Mouse (Mus musculus) lung, postnatal 25 days (tissue): ENCODE results near the gene Arhgap35.

Source experiments
- DNase-seq: peaks from one replicate; pipeline ENCODE4 v3.0.0; 2022; ENCODE audit warnings: low spot score

Arhgap35 gene

GRCm38 (mm10) chr7:16604141-16604540 is 10.7 kb downstream of the Arhgap35 start:
- no peak for DNase-seq

GRCm38 (mm10) chr7:16601683-16602102 is 13.1 kb downstream of the Arhgap35 start:
- DNase-seq = no peak

GRCm38 (mm10) chr7:16599006-16599405 is 15.8 kb downstream of the Arhgap35 start:
- no peak for DNase-seq

- DNase-seq = no peak
Observed at GRCm38 (mm10) chr7:16591292-16591691, 23.5 kb downstream of the Arhgap35 start.

GRCm38 (mm10) chr7:16587649-16588048 is 27.1 kb downstream of the Arhgap35 start:
- no peak for DNase-seq

- DNase-seq = no peak
Observed at GRCm38 (mm10) chr7:16584384-16584783, 30.4 kb downstream of the Arhgap35 start.

- DNase-seq = no peak
Observed at GRCm38 (mm10) chr7:16583775-16584174, 31.0 kb downstream of the Arhgap35 start.

- no peak for DNase-seq
Observed at GRCm38 (mm10) chr7:16582299-16582698, 32.5 kb downstream of the Arhgap35 start.

GRCm38 (mm10) chr7:16581276-16582100 is 33.3 kb downstream of the Arhgap35 start:
- DNase-seq = no peak

- DNase-seq = no peak
Observed at GRCm38 (mm10) chr7:16576719-16577118, 38.1 kb downstream of the Arhgap35 start.

- no peak for DNase-seq
Observed at GRCm38 (mm10) chr7:16571191-16571590, 43.6 kb downstream of the Arhgap35 start.

- no peak for DNase-seq
Observed at GRCm38 (mm10) chr7:16570737-16571136, 44.1 kb downstream of the Arhgap35 start.

GRCm38 (mm10) chr7:16564491-16564890 is 50.3 kb downstream of the Arhgap35 start:
- peak; percentile 33 for DNase-seq

- no peak for DNase-seq
Observed at GRCm38 (mm10) chr7:16557783-16558538, 56.8 kb downstream of the Arhgap35 start.

GRCm38 (mm10) chr7:16557251-16557650 is 57.5 kb downstream of the Arhgap35 start:
- DNase-seq = no peak

GRCm38 (mm10) chr7:16554215-16554614 is 60.6 kb downstream of the Arhgap35 start:
- peak; percentile 37 for DNase-seq

GRCm38 (mm10) chr7:16551581-16551980 is 63.2 kb downstream of the Arhgap35 start:
- no peak for DNase-seq

GRCm38 (mm10) chr7:16549299-16549698 is 65.5 kb downstream of the Arhgap35 start:
- no peak for DNase-seq

GRCm38 (mm10) chr7:16544770-16545169 is 70.0 kb downstream of the Arhgap35 start:
- DNase-seq = no peak

- DNase-seq = no peak
Observed at GRCm38 (mm10) chr7:16537220-16537903, 77.4 kb downstream of the Arhgap35 start.

GRCm38 (mm10) chr7:16525995-16526394 is 88.8 kb downstream of the Arhgap35 start:
- DNase-seq = peak; percentile 27

- DNase-seq = no peak
Observed at GRCm38 (mm10) chr7:16525448-16525847, 89.3 kb downstream of the Arhgap35 start.

GRCm38 (mm10) chr7:16524308-16524707 is 90.5 kb downstream of the Arhgap35 start:
- DNase-seq = no peak
